Mouse (Mus musculus) small intestine, adult 2 months (tissue): ENCODE data around the gene Chst11.

Experiments used
- CTCF ChIP-seq: fragments of 200-500 bp; IDR thresholded peaks from 2 replicates; pipeline ENCODE4 v1.5.1; 2012; ENCODE audit warnings: low read depth, mild to moderate bottlenecking, control low read depth, inconsistent platforms, low read length, moderate library complexity, mixed read lengths; ENCODE audit not compliant: insufficient replicate concordance, insufficient read length; ENCODE audit errors: extremely low read depth
- POLR2A ChIP-seq: fragments of 200-500 bp; IDR thresholded peaks from 2 replicates; pipeline ENCODE4 v1.6.1; 2012; ENCODE audit warnings: low read depth, mild to moderate bottlenecking, control low read depth, inconsistent platforms, low read length, moderate library complexity

DNA sequence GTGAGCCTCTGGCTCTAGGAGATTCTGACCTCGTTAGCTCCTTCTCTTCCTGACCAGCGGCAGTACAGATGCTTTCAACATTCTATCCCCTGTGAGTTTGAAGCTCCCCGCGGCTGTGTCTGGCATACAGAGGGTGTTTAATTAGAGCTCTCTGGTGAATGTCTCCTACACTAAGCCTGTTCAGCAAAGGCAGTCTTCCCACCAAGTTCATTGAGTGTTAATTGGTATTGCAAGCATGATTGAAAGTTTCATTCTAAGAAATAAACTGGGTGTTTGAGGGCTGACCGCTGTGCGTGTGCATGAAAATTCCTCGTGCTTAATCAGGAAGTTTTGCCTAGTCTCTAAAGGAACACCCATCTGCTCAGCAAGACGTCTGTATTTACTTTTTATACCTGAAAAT is 173.0 kb downstream of the Chst11 start:
- no peak for TF ChIP-seq CTCF
- no peak for TF ChIP-seq POLR2A
